Comparison of ENCODE assay signal across 23 mouse cellular contexts in the genomic region with DNA sequence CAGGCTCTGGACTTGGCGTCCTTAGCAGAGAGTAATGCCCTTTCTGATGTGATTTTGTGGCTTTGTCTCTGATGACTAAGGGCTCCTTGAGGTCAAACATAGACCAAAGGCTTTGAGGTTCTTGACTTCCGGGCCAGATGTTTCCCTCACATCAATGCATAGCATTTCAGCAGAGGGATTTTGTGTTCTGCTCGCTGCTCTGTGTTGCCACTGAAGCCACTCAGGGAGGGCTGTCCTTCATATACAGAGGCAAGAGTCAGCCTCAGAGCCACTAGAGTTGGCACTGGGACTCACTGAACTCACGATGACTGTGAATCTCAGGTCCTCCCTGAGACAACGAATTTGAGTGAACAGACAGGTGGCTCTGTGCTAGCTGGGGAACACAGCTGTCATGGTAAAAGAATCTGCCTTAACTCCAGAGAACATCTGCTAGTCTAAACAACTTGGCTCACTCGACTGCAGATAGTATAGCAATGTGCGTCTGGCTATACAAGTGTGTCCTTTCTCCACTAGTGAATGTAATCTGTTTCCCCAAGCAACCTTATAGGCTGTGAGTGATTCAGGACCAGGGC.
"Had no signal": no experiment of that assay in that cellular context is flagged by ENCODE, and none has a peak within 500 bp of the region (broad histone marks: within the 10 kb centered on the region; RNA-seq: fewer than 3 reads in every experiment).

No protein-coding gene starts in this region.

- H3K9me3 ChIP-seq: liver, embryonic 15.5 days; lung, embryonic 15.5 days; midbrain, embryonic 12.5 days; neural tube, embryonic 13.5 days; neural tube, embryonic 15.5 days; stomach, embryonic 15.5 days had no signal

- H3K27ac ChIP-seq: liver, embryonic 15.5 days; lung, embryonic 15.5 days; midbrain, embryonic 12.5 days; neural tube, embryonic 13.5 days; neural tube, embryonic 15.5 days; stomach, embryonic 15.5 days; stomach, postnatal 0 days had no signal

- H3K36me3 ChIP-seq: liver, embryonic 15.5 days; lung, embryonic 15.5 days; midbrain, embryonic 12.5 days; neural tube, embryonic 13.5 days; neural tube, embryonic 15.5 days; stomach, embryonic 15.5 days had no signal

- DNase-seq: liver, postnatal 0 days; lung, adult 2 months; lung, postnatal 4 days; midbrain, embryonic 14.5 days; retina, postnatal 1 day; right cerebral cortex, adult 18-20 months; right cerebral cortex, postnatal 25 days; right cerebral cortex, postnatal 4 days; spleen, adult 18-20 months; thymus, adult 2 months; thymus, postnatal 25 days; thymus, postnatal 4 days had no signal

- H3K9ac ChIP-seq: liver, embryonic 15.5 days; liver, postnatal 0 days; lung, embryonic 15.5 days; midbrain, embryonic 12.5 days; neural tube, embryonic 13.5 days; neural tube, embryonic 15.5 days; stomach, embryonic 15.5 days had no signal

- ATAC-seq: liver, postnatal 0 days; lung, postnatal 0 days; midbrain, embryonic 16.5 days had no signal

- H3K4me1 ChIP-seq: liver, embryonic 15.5 days; lung, embryonic 15.5 days; megakaryocyte, embryonic 14.5 days; stomach, embryonic 15.5 days had no signal

- H3K4me2 ChIP-seq: liver, embryonic 15.5 days; lung, embryonic 15.5 days; midbrain, embryonic 12.5 days; neural tube, embryonic 13.5 days; neural tube, embryonic 15.5 days; stomach, embryonic 15.5 days had no signal

- H3K4me3 ChIP-seq: liver, embryonic 15.5 days; lung, embryonic 15.5 days; megakaryocyte, embryonic 14.5 days; midbrain, embryonic 12.5 days; myocyte; neural tube, embryonic 13.5 days; neural tube, embryonic 15.5 days; stomach, embryonic 15.5 days had no signal

- H3K27me3 ChIP-seq: liver, embryonic 15.5 days; lung, embryonic 15.5 days; megakaryocyte, embryonic 14.5 days; midbrain, embryonic 12.5 days; neural tube, embryonic 13.5 days; neural tube, embryonic 15.5 days; stomach, embryonic 15.5 days had no signal
